Mouse (Mus musculus) intestine, embryonic 16.5 days (tissue): ENCODE results near the gene Itih1. TPM values are rescaled to one million over a fixed set of nuclear protein-coding genes. Genes with fewer than 3 reads are reported as not detected.

Experiments used
- ATAC-seq: fragments of 200-750 bp; cut with Nextera tagmentation; 2 replicates; pipeline ENCODE4 v1.8.0; 2017; ENCODE audit warnings: moderate TSS enrichment, moderate library complexity
- H3K27ac ChIP-seq: fragments of 300-500 bp; sonication (generic); 2 replicates; pipeline ENCODE4 v1.5.1; 2014; ENCODE audit warnings: mild to moderate bottlenecking, low read length
- H3K27me3 ChIP-seq: fragments of 300-500 bp; sonication (generic); replicated peaks from 2 replicates; pipeline ENCODE4 v1.6.1; 2014; ENCODE audit warnings: low read length, control low read depth, mixed read lengths; ENCODE audit not compliant: control insufficient read depth, insufficient read depth
- H3K36me3 ChIP-seq: fragments of 300-500 bp; sonication (generic); 2 replicates; pipeline ENCODE4 v1.6.1; 2014; ENCODE audit warnings: low read length, control low read depth; ENCODE audit not compliant: control insufficient read depth, insufficient read depth
- H3K4me1 ChIP-seq: fragments of 300-500 bp; sonication (generic); 2 replicates; pipeline ENCODE4 v1.6.1; 2014; ENCODE audit warnings: low read length, control low read depth, mixed read lengths; ENCODE audit not compliant: control insufficient read depth, insufficient read depth
- H3K4me2 ChIP-seq: fragments of 300-500 bp; sonication (generic); 2 replicates; pipeline ENCODE4 v1.6.1; 2014; ENCODE audit warnings: low read depth, low read length, control low read depth
- H3K4me3 ChIP-seq: fragments of 300-500 bp; sonication (generic); 2 replicates; pipeline ENCODE4 v1.5.1; 2014; ENCODE audit warnings: mild to moderate bottlenecking, low read length
- H3K9ac ChIP-seq: fragments of 300-500 bp; sonication (generic); 2 replicates; pipeline ENCODE4 v1.6.1; 2014; ENCODE audit warnings: low read depth, low read length
- H3K9me3 ChIP-seq: fragments of 300-500 bp; sonication (generic); 2 replicates; pipeline ENCODE4 v1.6.1; 2016; ENCODE audit warnings: low read length, control low read depth; ENCODE audit not compliant: control insufficient read depth
- WGBS: fragments of 180-500 bp; shearing (Covaris S2); extraction: QIAGEN DNeasy Blood & Tissue Kit; methylation state at CpG from one replicate; pipeline ENCODE4 v1.1.7; 2014; 5-methylcytosine and 5-hydroxymethylcytosine counted together
- polyA plus RNA-seq: library from polyadenylated mRNA; unstranded; fragments of >200 nt; fragmentation: Nextera tagmentation; extraction: Ambion mirVana; gene quantifications from 2 replicates; pipeline ENCODE4 v1.2.1, GENCODE M21; 2015

Itih1 gene
- polyA plus RNA-seq, 1 experiment from 2014 or later, result 1.1 TPM

DNA sequence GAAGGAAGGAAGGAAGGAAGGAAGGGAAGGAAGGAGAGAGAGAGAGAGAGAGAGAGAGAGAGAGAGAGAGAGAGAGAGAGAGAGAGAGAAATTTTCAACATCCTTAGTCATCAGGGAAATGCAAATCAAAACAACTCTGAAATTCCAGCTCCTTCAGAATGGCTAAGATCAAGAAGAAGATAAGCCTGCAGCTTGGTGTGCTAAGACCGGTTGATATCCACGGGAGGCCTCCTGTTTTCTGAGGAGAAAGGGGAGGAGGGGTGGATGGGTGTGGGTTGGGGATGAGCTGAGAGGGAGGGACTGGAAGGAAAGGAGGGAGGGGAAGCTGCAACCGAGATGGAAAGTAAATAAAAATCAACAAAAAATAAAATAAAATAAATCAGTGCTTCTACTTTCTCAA is 57.8 kb downstream of the Itih1 start:
- Histone ChIP-seq H3K27me3 (no peaks in the 10 kb centered on the region), H3K4me3 (no peak overlapping the region), H3K4me2 (no peak overlapping the region), H3K9ac (no peak overlapping the region), H3K27ac (no peak overlapping the region), H3K36me3 (no peaks in the 10 kb centered on the region), H3K9me3 (no peaks in the 10 kb centered on the region), H3K4me1 (peaks cover 8% of the 10 kb centered on the region)
- WGBS, result 15% methylated on average over 3 of the region's 3 CpGs
- no peak for ATAC-seq

GRCm38 (mm10) chr14:30881718-30882108 is 61.4 kb downstream of the Itih1 start:
- 83% methylated on average over 3 of the region's 3 CpGs for WGBS

DNA sequence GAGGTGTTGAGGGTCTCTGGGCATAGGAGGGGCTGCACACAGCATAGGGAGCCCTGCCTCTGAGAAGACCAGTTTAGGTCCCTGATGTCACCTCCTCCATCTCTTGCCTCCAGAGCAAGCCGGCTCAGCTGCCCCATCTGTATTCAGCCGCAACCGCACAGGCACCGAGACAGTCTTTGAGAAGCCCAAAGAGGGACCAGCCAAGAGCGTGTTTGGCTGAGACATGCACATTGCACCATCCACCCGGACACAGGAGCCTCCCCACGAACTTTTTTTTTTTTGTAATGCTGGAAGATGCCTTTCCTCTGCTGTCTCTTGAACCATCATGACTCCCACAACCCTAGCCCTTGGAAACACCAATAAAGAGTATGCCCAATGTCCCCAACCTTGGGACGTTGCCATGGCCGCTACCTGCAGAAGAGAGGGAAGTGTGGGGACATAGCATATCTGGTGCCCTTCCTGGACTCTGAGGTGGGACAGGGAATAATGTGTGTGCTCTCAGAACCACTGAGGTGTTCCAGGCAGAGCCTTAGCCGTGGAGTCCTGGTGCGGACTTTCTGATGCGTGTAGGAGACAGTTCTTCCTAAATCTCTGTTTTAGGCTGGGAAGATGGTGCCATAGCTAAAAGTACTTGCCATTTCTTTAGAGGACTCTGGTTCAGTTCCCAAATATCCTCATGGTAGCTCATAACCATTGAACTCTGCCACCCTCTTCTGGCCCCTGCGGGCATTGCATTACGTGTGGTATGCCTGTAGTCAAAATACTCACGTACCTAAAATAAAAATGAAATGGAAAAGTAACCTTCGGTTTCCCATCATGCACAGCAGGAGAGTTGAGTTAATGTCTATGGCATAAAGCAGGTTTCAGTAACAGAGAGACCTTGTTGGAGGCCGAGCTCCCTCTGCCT is 62.0 kb downstream of the Itih1 start:
- WGBS, result 86% methylated on average over 17 of the region's 17 CpGs
- H3K27ac ChIP-seq, result no peak overlapping the region
- peaks cover 13% of the 10 kb centered on the region for H3K4me1 ChIP-seq
- no peaks in the 10 kb centered on the region for H3K9me3 ChIP-seq
- no peaks in the 10 kb centered on the region for H3K36me3 ChIP-seq
- no peak overlapping the region for H3K9ac ChIP-seq
- no peak overlapping the region for H3K4me2 ChIP-seq
- ATAC-seq, result no peak
- no peak overlapping the region for H3K4me3 ChIP-seq
- H3K27me3 ChIP-seq, result no peaks in the 10 kb centered on the region

More at GRCm38 (mm10) chr14:30881718-30882108, 61.4 kb downstream of the Itih1 start:
- H3K27ac ChIP-seq, result no peak overlapping the region
- no peak overlapping the region for H3K4me3 ChIP-seq
- H3K9ac ChIP-seq, result no peak overlapping the region
- no peaks in the 10 kb centered on the region for H3K9me3 ChIP-seq
- no peak for ATAC-seq
- H3K4me1 ChIP-seq, result peaks cover 13% of the 10 kb centered on the region
- no peaks in the 10 kb centered on the region for H3K27me3 ChIP-seq
- no peak overlapping the region for H3K4me2 ChIP-seq
- H3K36me3 ChIP-seq, result no peaks in the 10 kb centered on the region

DNA sequence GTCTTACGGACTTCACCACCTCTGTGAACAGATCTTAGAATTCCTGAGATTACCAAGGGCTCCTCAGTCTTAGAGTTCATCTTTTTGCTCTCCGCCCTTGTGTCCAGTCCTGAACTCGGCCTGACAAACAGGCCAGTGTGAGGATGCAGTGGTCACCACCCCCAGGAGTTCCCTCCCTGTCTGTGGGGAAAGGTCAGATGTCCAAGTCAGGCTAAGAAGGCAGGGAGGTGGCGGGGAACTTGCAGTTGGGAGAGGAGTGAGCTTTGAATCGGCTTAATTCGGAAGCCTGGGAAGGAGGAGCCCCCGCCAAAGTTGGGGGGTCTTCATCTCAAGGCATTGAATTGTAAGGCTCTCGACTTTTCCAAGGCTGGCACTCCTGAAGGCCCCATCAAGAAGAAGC is 62.8 kb downstream of the Itih1 start:
- peak overlapping the region; percentile 11; the same call in 1 of the 2 replicates for H3K4me2 ChIP-seq
- H3K27ac ChIP-seq, result no peak overlapping the region
- H3K9me3 ChIP-seq, result no peaks in the 10 kb centered on the region
- peaks cover 19% of the 10 kb centered on the region for H3K4me1 ChIP-seq
- no peak overlapping the region for H3K9ac ChIP-seq
- H3K4me3 ChIP-seq, result no peak overlapping the region
- no peaks in the 10 kb centered on the region for H3K27me3 ChIP-seq
- ATAC-seq, result no peak
- no peaks in the 10 kb centered on the region for H3K36me3 ChIP-seq
- 66% methylated on average over 8 of the region's 8 CpGs for WGBS

DNA sequence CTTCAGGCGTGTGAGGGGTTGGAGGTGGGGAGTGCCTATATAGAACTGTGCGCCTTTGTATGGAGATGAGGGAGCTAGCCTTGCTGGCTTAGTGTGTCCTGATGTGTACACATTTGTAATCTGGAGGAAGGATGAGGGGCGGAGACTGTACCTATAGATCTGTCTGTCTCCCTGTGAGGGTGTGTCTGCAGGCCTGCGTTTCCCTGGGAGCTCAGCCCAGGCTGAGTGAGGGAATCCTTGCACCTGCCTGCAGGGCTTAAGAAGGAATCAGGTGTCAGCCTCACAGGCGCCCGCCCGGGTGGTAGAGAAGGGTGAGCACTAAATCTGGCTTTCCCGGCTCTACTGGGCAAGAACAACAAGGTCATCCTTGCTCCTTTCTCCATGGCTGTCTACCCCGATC is 63.3 kb downstream of the Itih1 start:
- ATAC-seq, result peak; percentile 43
- Histone ChIP-seq H3K4me3 (no peak overlapping the region), H3K4me1 (peaks cover 19% of the 10 kb centered on the region), H3K9ac (peak overlapping the region; percentile 22; the same call in 1 of the 2 replicates), H3K4me2 (peak overlapping the region; percentile 11; the same call in 1 of the 2 replicates), H3K27ac (peak overlapping the region; percentile 75; the same call in 1 of the 2 replicates), H3K9me3 (no peaks in the 10 kb centered on the region), H3K27me3 (no peaks in the 10 kb centered on the region), H3K36me3 (no peaks in the 10 kb centered on the region)
- 60% methylated on average over 9 of the region's 9 CpGs for WGBS

Other genes with a start within 250 kb of the Itih1 start
- 9.7 and 11.1 TPM in 2 replicates for gene Sfmbt1, start 228.4 kb downstream of the Itih1 start, polyA plus RNA-seq
- 18.6 and 20.6 TPM in 2 replicates for gene Tmem110, start 117.7 kb downstream of the Itih1 start, polyA plus RNA-seq
- gene Mustn1, start 64.1 kb downstream of the Itih1 start, polyA plus RNA-seq, result 8.8 and 10.6 TPM in 2 replicates
- 1.0 and 3.1 TPM in 2 replicates for gene Itih4, start 56.8 kb downstream of the Itih1 start, polyA plus RNA-seq
- gene Itih3, start 19.5 kb downstream of the Itih1 start, polyA plus RNA-seq, result 3.6 and 8.1 TPM in 2 replicates
- gene Nek4, start 8.1 kb upstream of the Itih1 start, polyA plus RNA-seq, result 8.4 TPM in 2 replicates
- gene Glt8d1, start 58.1 kb upstream of the Itih1 start, polyA plus RNA-seq, result 35.5 and 38.7 TPM in 2 replicates
- gene Spcs1, start 58.4 kb upstream of the Itih1 start, polyA plus RNA-seq, result 390 and 392 TPM in 2 replicates
- gene Pbrm1, start 75.8 kb upstream of the Itih1 start, polyA plus RNA-seq, result 74.1 and 79.2 TPM in 2 replicates
- 96.5 and 107 TPM in 2 replicates for gene Gnl3, start 75.9 kb upstream of the Itih1 start, polyA plus RNA-seq
- 87.6 and 92.2 TPM in 2 replicates for gene Smim4, start 185.7 kb upstream of the Itih1 start, polyA plus RNA-seq
- 205 and 208 TPM in 2 replicates for gene Nt5dc2, start 187.8 kb upstream of the Itih1 start, polyA plus RNA-seq
- gene Stab1, start 225.4 kb upstream of the Itih1 start, polyA plus RNA-seq, result 19.0 and 24.5 TPM in 2 replicates